Mouse (Mus musculus) liver, postnatal 0 days (tissue): Measurements from ENCODE around the gene Kif23. TPM values are rescaled to one million over a fixed set of nuclear protein-coding genes. Genes with fewer than 3 reads are reported as not detected.

Experiments used
- ATAC-seq: fragments of 200-750 bp; cut with Nextera tagmentation; 2 replicates; pipeline ENCODE4 v1.8.0; 2017; ENCODE audit warnings: mild to moderate bottlenecking, moderate library complexity
- DNase-seq: peaks from one replicate; pipeline ENCODE4 v3.0.0-alpha.2; 2016
- H3K27ac ChIP-seq: fragments of 300-500 bp; sonication (generic); 2 replicates; pipeline ENCODE4 v1.5.1; 2014; ENCODE audit warnings: antibody characterized with exemption, moderate library complexity, mild to moderate bottlenecking, low read depth
- H3K27me3 ChIP-seq: fragments of 300-500 bp; sonication (generic); 2 replicates; pipeline ENCODE4 v1.6.1; 2014; ENCODE audit warnings: low read length, control low read depth, mixed read lengths; ENCODE audit not compliant: insufficient read depth
- H3K36me3 ChIP-seq: fragments of 300-500 bp; sonication (generic); replicated peaks from 2 replicates; pipeline ENCODE4 v1.6.1; 2014; ENCODE audit warnings: mild to moderate bottlenecking, control low read depth, low read length, moderate library complexity, mixed read lengths; ENCODE audit not compliant: insufficient read depth
- H3K4me1 ChIP-seq: fragments of 300-500 bp; sonication (generic); 2 replicates; pipeline ENCODE4 v1.6.1; 2014; ENCODE audit warnings: antibody characterized with exemption, mild to moderate bottlenecking, control low read depth; ENCODE audit not compliant: insufficient read depth
- H3K4me2 ChIP-seq: fragments of 300-500 bp; sonication (generic); 2 replicates; pipeline ENCODE4 v1.6.1; 2014; ENCODE audit warnings: low read depth, mild to moderate bottlenecking, low read length, moderate library complexity, mixed read lengths
- H3K4me3 ChIP-seq: fragments of 300-500 bp; sonication (generic); 2 replicates; pipeline ENCODE4 v1.5.1; 2014; ENCODE audit warnings: low read depth, low read length
- H3K9ac ChIP-seq: fragments of 300-500 bp; sonication (generic); replicated peaks from 2 replicates; pipeline ENCODE4 v1.6.1; 2014; ENCODE audit warnings: mild to moderate bottlenecking, moderate library complexity
- H3K9me3 ChIP-seq: fragments of 300-500 bp; sonication (generic); 2 replicates; pipeline ENCODE4 v1.6.1; 2016; ENCODE audit warnings: mild to moderate bottlenecking, control low read depth, low read length, mixed read lengths
- CTCF ChIP-seq: sonication (generic); IDR thresholded peaks from 2 replicates; pipeline ENCODE4 v1.5.1; 2016; ENCODE audit warnings: antibody characterized with exemption, low read depth
- EP300 ChIP-seq: IDR thresholded peaks from 2 replicates; pipeline ENCODE4 v1.6.1; 2016; ENCODE audit warnings: antibody characterized with exemption, low read depth, mild to moderate bottlenecking
- WGBS: fragments of 180-500 bp; shearing (Covaris S2); extraction: QIAGEN DNeasy Blood & Tissue Kit; methylation state at CpG from one replicate; pipeline ENCODE4 v1.1.7; 2014; ENCODE audit not compliant: insufficient replicate concordance; 5-methylcytosine and 5-hydroxymethylcytosine counted together
- polyA plus RNA-seq: library from polyadenylated mRNA; unstranded; fragments of >200 nt; fragmentation: Nextera tagmentation; extraction: Ambion mirVana; gene quantifications from 2 replicates; pipeline ENCODE4 v1.2.1, GENCODE M21; 2015

Gene Kif23
- polyA plus RNA-seq, 1 experiment from 2014 or later: 28.8 TPM

DNA sequence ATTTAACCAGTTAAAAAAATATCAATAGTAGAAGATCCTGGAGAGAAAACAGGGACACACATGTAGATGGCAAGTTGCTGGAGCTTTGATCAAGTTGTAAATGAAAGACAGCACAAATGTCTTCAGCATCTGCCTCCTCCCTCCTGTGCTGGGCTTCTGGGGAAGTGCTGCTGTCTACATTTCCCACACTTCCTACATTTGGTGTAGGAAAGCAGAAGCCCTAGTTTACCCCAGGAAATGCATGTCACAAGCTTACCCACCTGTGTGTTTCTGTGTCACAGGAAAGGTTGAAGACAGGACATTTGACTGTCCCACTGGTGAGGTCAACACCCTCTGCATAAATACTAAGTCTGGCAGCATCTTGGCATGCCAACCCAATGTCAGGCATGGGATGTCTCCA lies 8.1 kb upstream of the Kif23 start:
- H3K9ac ChIP-seq: no peak overlapping the region
- H3K27ac ChIP-seq: peak overlapping the region; percentile 12; the same call in 1 of the 2 replicates
- no peaks in the 10 kb centered on the region for H3K27me3 ChIP-seq
- DNase-seq (no peak), ATAC-seq (no peak)
- no peaks in the 10 kb centered on the region for H3K36me3 ChIP-seq
- no peak overlapping the region for H3K4me2 ChIP-seq
- no peak overlapping the region for H3K4me3 ChIP-seq
- peaks cover 4% of the 10 kb centered on the region for H3K4me1 ChIP-seq
- no peak for TF ChIP-seq CTCF
- no peak for TF ChIP-seq EP300
- H3K9me3 ChIP-seq: no peaks in the 10 kb centered on the region

DNA sequence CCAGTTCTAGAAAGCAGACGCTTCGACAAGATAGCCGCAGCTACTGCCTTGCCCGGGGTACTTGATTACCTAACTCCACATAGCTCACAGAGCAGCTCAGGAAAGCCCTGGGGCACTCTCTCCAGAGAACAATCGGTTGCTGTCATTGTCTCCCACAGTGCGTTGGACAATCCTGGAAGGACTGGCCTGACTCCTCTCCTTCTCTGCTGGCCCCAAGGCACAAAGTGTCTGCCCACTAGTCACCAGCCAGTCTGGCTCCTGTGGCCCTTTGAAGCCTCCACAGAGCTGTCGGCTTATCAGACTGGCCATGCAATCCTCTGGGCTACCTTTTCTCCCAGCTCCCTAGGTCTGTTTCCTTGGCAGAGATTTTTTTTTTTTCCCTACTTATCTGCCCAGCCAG lies 5.7 kb upstream of the Kif23 start:
- Histone ChIP-seq H3K9me3 (no peaks in the 10 kb centered on the region), H3K27ac (no peak overlapping the region), H3K36me3 (no peaks in the 10 kb centered on the region), H3K4me2 (no peak overlapping the region), H3K4me1 (peaks cover 11% of the 10 kb centered on the region), H3K4me3 (no peak overlapping the region), H3K27me3 (no peaks in the 10 kb centered on the region), H3K9ac (no peak overlapping the region)
- TF ChIP-seq EP300: no peak
- no peak for TF ChIP-seq CTCF
- DNase-seq: no peak
- WGBS: 73% methylated on average over 7 of the region's 7 CpGs
- no peak for ATAC-seq

DNA sequence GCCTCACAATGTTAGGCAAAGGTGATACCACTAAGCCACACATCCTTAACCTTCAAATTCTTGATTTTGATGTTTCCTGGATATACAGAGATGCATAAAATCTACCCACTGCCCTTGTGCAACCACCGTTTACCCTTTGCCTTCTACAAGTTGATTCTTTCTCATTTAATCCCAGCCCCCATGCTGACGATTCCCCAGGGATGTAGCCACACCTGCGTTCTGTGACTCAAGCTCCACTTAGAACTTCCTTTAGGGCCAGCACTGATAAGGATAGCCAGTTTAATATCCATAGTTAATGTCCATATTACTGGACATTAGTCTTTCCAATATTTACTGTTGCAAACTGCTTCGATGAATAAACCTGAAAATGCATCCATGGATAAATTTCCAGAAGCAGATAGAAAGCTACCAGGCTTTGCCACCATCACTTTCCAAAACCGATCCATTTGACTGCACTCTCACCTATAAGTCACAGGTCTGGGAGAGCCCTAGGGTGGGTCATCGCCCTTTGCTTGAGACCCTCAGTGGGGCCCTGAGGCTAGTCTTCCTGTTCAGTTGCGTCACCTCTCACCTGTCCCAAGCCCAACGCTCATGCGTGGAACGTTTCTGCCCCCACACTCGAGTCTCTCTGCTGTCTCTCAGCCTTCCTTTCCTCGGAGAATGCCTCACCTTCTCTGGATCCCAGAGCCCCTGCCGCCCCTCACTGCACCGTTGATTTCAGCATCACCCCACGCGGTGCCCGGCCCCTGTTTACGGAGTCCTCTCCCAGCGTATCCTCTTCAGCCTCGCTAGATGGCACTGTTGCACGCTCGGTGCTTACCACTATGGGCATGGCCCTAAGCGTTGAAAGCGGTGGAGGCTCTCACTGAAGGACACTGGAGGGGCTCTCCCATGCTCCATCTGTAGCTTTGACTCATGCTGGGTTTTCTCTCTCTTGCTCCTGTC lies 1.1 kb upstream of the Kif23 start:
- ATAC-seq: peak; percentile 67
- peak; percentile 82 for DNase-seq
- 7% methylated on average over 24 of the region's 24 CpGs for WGBS
- Histone ChIP-seq H3K27ac (no peak overlapping the region), H3K4me3 (peak overlapping the region; percentile 97), H3K27me3 (no peaks in the 10 kb centered on the region), H3K9ac (peak overlapping the region; percentile 44; the same call in 1 of the 2 replicates), H3K4me1 (peaks cover 13% of the 10 kb centered on the region), H3K9me3 (no peaks in the 10 kb centered on the region), H3K4me2 (peak overlapping the region; percentile 99), H3K36me3 (peaks cover 8% of the 10 kb centered on the region; the same call in 1 of the 2 replicates)
- TF ChIP-seq CTCF: peak; percentile 99
- TF ChIP-seq EP300: no peak

DNA sequence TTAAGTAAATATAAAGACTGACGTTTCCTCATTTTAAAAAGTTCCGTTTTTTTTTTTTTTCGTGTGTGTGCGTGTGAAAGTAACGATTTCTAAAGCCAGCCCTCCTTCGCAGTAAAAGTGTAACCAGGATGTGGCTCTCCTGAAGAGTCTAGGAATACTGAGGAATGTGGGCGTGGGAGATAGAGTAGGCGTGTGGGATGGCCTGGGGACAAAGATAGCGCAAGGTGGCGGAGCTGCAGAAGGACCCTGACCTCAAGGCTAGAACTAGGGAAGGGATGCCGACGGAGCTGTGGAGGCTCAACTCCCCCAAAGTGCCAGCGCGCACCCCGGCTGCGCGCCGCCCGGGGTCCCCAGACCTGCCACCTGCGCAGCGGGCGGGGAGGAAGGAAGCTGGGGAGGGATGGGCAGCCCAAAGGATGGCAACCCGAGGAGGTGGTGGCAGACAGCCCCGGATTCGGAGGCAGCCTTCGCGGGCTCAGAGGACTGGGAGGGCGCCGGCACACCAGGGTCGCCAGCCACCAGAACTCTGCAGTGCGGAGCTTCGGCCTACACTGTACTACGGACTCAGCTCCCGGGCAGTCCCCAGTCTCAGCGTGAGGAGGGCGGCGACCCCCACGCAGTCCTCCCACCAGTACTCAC lies 482 bp downstream of the Kif23 start:
- under 1% methylated on average over 36 of the region's 38 CpGs for WGBS
- Histone ChIP-seq H3K4me1 (peaks cover 13% of the 10 kb centered on the region), H3K9ac (peak overlapping the region; percentile 88), H3K9me3 (no peaks in the 10 kb centered on the region), H3K36me3 (peaks cover 12% of the 10 kb centered on the region; the same call in 1 of the 2 replicates), H3K4me2 (peak overlapping the region; percentile 99), H3K27ac (peak overlapping the region; percentile 82), H3K4me3 (peak overlapping the region; percentile 97), H3K27me3 (no peaks in the 10 kb centered on the region)
- TF ChIP-seq CTCF (no peak), EP300 (0 out of 2 replicates have a peak, but pooled peaks have one; percentile 47)
- peak; percentile 57 for ATAC-seq
- DNase-seq: peak; percentile 53

DNA sequence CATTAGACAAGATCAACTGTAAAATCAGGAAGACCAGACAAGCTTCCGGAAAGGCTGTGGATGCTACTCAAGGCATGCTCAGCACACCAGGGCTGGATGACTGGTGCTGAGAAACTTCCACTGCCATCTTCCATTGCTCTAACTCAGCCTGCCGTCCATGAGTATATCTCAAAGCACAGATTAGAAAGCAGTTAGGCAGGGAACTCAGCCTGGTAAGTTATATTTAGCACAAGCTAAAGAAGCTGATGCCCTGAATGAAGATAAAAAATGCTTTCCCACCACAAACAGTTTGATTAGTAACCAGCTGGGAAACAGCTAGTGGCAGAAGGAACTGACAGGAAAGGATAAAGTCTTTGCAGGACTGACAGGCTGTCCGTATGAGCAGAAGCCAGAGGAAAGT lies 5.5 kb downstream of the Kif23 start:
- peak; percentile 35; the same call in 1 of the 2 replicates for TF ChIP-seq EP300
- TF ChIP-seq CTCF: no peak
- no peaks in the 10 kb centered on the region for H3K9me3 ChIP-seq
- H3K4me3 ChIP-seq: no peak overlapping the region
- H3K4me2 ChIP-seq: no peak overlapping the region
- 61% methylated on average over 3 of the region's 3 CpGs for WGBS
- no peak for DNase-seq
- H3K9ac ChIP-seq: no peak overlapping the region
- no peak overlapping the region for H3K27ac ChIP-seq
- H3K36me3 ChIP-seq: peaks cover 51% of the 10 kb centered on the region
- H3K4me1 ChIP-seq: 0 out of 2 replicates have a peak, but pooled peaks cover 3% of the 10 kb centered on the region
- no peaks in the 10 kb centered on the region for H3K27me3 ChIP-seq
- ATAC-seq: no peak

DNA sequence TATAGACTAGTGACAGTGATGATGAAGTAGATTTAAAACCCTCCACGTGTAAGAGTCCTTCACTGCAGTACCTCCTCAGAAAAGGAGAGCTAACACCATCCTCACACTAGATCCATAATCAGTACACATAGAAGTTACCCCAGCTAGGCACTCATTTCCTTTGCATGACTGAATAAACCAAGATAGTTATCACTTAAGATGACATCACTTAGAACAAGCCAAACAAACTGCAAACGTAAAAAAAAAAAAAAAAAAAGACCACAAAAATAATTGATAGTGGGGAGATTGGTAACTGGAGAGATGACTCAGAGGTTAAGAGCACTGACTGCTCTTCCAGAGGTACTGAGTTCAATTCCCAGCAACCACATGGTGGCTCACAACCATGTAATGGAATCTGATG lies 13.2 kb downstream of the Kif23 start:
- Histone ChIP-seq H3K9ac (no peak overlapping the region), H3K4me1 (no peaks in the 10 kb centered on the region), H3K4me3 (no peak overlapping the region), H3K27ac (no peak overlapping the region), H3K9me3 (no peaks in the 10 kb centered on the region), H3K27me3 (no peaks in the 10 kb centered on the region), H3K4me2 (no peak overlapping the region), H3K36me3 (peaks cover 86% of the 10 kb centered on the region)
- ATAC-seq (no peak), DNase-seq (no peak)
- WGBS: 63% methylated on average over 2 of the region's 2 CpGs
- TF ChIP-seq EP300 (no peak), CTCF (no peak)
